Mouse (Mus musculus): ENCODE results near the gene Zbed4. TPM values are rescaled to one million over a fixed set of nuclear protein-coding genes. Genes with fewer than 3 reads are reported as not detected.
"Not testable (repeated sequence)": the region's sequence is repeated elsewhere in the genome, so short reads cannot be mapped to it uniquely, and the experiment has no call there.

Gene Zbed4
- polyA plus RNA-seq, 1 experiment from 2014 or later, result 3.6 TPM

- no peak for TF ChIP-seq EP300 (IDR thresholded peaks at IDR 0.05; ENCODE audit: low read depth)
- TF ChIP-seq CTCF (IDR thresholded peaks at IDR 0.05; ENCODE audit: low read depth), result no peak
- H3K4me2 ChIP-seq (ENCODE audit: low read depth, low read length), result no peak overlapping the region
- WGBS (ENCODE audit: insufficient replicate concordance), result 69% methylated on average over 4 of the region's 4 CpGs
Measured at GRCm38 (mm10) chr15:88792140-88792850, 40.8 kb downstream of the Zbed4 start.

DNA sequence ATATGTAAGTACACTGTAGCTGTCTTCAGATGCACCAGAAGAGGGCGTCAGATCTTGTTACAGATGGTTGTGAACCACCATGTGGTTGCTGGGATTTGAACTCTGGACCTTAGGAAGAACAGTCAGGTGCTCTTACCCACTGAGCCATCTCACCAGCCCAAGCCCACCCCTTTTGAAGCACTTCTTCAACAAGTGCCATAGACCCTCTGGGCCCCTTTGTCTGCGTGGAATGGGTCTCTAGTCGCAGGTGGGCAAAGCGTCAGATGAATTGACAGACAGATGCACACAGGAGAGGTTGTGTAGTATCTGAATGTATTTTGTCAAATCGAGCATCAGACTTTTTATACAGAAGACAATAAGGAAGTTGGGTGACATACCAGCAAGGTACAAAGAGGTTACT lies 43.3 kb downstream of the Zbed4 start:
- not testable (repeated sequence) for H3K27ac ChIP-seq (ENCODE audit: low read depth); DNase-seq; ATAC-seq; H3K9ac ChIP-seq (replicated peaks); H3K9me3 ChIP-seq (ENCODE audit: low read length); H3K4me3 ChIP-seq (ENCODE audit: low read depth, low read length); H3K4me1 ChIP-seq (ENCODE audit: insufficient read depth); H3K4me2 ChIP-seq (ENCODE audit: low read depth, low read length); H3K36me3 ChIP-seq (replicated peaks; ENCODE audit: insufficient read depth, low read length); H3K27me3 ChIP-seq (ENCODE audit: insufficient read depth, low read length)
- WGBS (ENCODE audit: insufficient replicate concordance), result 87% methylated on average over 4 of the region's 5 CpGs

More at GRCm38 (mm10) chr15:88792140-88792850, 40.8 kb downstream of the Zbed4 start:
- no peaks in the 10 kb centered on the region for H3K36me3 ChIP-seq (replicated peaks; ENCODE audit: insufficient read depth, low read length)
- H3K9me3 ChIP-seq (ENCODE audit: low read length), result no peaks in the 10 kb centered on the region
- no peak for ATAC-seq
- no peak overlapping the region for H3K4me3 ChIP-seq (ENCODE audit: low read depth, low read length)
- no peak overlapping the region for H3K9ac ChIP-seq (replicated peaks)
- H3K4me1 ChIP-seq (ENCODE audit: insufficient read depth), result 0 out of 2 replicates have a peak, but pooled peaks cover 2% of the 10 kb centered on the region
- H3K27me3 ChIP-seq (ENCODE audit: insufficient read depth, low read length), result no peaks in the 10 kb centered on the region
- no peak for DNase-seq
- H3K27ac ChIP-seq (ENCODE audit: low read depth), result no peak overlapping the region

DNA sequence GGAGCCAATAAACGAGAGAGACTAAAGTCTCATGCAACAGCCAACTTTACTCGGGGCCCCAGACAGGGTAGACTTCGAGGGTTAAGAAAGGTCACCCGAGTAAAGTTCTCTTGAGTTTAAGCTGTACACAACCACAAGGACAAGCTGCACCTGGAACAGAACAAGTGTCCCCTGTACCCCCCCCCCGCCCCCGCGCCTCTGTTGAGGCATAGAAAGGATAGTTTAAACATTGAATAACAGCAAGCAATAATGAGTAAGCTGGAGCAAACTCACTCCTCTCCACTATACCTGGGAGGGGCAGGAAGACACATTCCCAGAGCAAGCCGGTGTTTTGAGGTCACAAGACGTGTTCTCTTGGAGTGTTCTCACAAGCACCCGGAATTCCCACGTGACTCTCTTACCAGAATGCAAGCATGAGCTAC lies 48.5 kb downstream of the Zbed4 start:
- DNase-seq (no peak), ATAC-seq (no peak)
- WGBS (ENCODE audit: insufficient replicate concordance), result 63% methylated on average over 11 of the region's 11 CpGs

DNA sequence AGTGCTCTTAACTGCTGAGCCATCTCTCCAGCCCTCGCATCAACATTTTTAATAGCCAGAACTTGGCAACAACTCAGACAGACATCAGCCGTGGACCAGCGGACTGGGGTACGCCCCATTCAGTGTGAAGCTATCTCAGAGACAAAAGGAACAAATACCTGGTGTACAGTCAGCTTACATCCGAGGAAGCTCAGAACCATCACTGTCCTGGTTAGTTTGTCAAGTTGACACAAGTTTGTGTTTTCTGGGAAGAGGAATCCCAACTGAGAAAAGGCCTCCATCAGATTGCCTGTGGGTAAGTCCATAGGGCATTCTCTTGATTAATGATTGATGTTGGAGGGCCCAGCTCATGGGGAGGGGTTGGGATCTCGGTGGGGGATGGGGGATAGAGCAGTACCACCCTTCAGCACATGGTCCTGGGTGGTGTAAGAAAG lies 49.5 kb downstream of the Zbed4 start:
- no peak for TF ChIP-seq CTCF (IDR thresholded peaks at IDR 0.05; ENCODE audit: low read depth)
- no peak for TF ChIP-seq EP300 (IDR thresholded peaks at IDR 0.05; ENCODE audit: low read depth)
- Histone ChIP-seq H3K36me3 (replicated peaks; ENCODE audit: insufficient read depth, low read length) (peaks cover 13% of the 10 kb centered on the region), H3K27ac (ENCODE audit: low read depth) (peak overlapping the region; percentile 74), H3K4me3 (ENCODE audit: low read depth, low read length) (no peak overlapping the region), H3K27me3 (ENCODE audit: insufficient read depth, low read length) (no peaks in the 10 kb centered on the region), H3K9ac (replicated peaks) (no peak overlapping the region), H3K4me2 (ENCODE audit: low read depth, low read length) (peak overlapping the region; percentile 35; the same call in 1 of the 2 replicates), H3K9me3 (ENCODE audit: low read length) (no peaks in the 10 kb centered on the region), H3K4me1 (ENCODE audit: insufficient read depth) (no peaks in the 10 kb centered on the region)
- ATAC-seq (peak; percentile 90), DNase-seq (peak; percentile 48)
- 56% methylated on average over 6 of the region's 6 CpGs for WGBS (ENCODE audit: insufficient replicate concordance)

More for the DNA sequence above, 48.5 kb downstream of the Zbed4 start:
- Histone ChIP-seq H3K4me3 (ENCODE audit: low read depth, low read length) (no peak overlapping the region), H3K4me2 (ENCODE audit: low read depth, low read length) (peak overlapping the region; percentile 35), H3K9ac (replicated peaks) (no peak overlapping the region), H3K27ac (ENCODE audit: low read depth) (peak overlapping the region; percentile 74; the same call in 1 of the 2 replicates), H3K4me1 (ENCODE audit: insufficient read depth) (no peaks in the 10 kb centered on the region), H3K36me3 (replicated peaks; ENCODE audit: insufficient read depth, low read length) (peaks cover 5% of the 10 kb centered on the region; the same call in 1 of the 2 replicates), H3K27me3 (ENCODE audit: insufficient read depth, low read length) (no peaks in the 10 kb centered on the region), H3K9me3 (ENCODE audit: low read length) (no peaks in the 10 kb centered on the region)
- TF ChIP-seq EP300 (IDR thresholded peaks at IDR 0.05; ENCODE audit: low read depth) (no peak), CTCF (IDR thresholded peaks at IDR 0.05; ENCODE audit: low read depth) (no peak)

DNA sequence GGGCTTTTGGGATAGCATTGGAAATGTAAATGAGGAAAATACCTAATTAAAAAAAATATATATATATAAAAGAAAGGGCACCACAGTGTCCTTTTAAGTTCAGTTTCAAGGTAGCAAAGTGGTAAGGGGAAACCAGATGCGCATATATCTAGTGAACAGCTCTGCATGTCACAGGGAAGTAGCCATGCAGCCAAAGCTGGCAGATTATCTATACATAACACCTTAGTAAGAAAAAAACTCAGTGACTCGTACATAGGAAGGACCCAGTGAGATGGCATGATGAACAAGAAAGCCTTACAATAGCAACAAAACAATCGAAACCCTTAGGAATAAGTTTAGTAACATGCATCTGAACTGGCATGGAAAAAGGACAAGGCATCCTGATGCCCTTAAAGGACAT lies 50.4 kb downstream of the Zbed4 start:
- Histone ChIP-seq H3K9ac (replicated peaks) (no peak overlapping the region), H3K27me3 (ENCODE audit: insufficient read depth, low read length) (no peaks in the 10 kb centered on the region), H3K4me3 (ENCODE audit: low read depth, low read length) (no peak overlapping the region), H3K9me3 (ENCODE audit: low read length) (no peaks in the 10 kb centered on the region), H3K4me1 (ENCODE audit: insufficient read depth) (no peaks in the 10 kb centered on the region), H3K36me3 (replicated peaks; ENCODE audit: insufficient read depth, low read length) (peaks cover 18% of the 10 kb centered on the region), H3K27ac (ENCODE audit: low read depth) (no peak overlapping the region), H3K4me2 (ENCODE audit: low read depth, low read length) (no peak overlapping the region)
- 68% methylated on average over 3 of the region's 3 CpGs for WGBS (ENCODE audit: insufficient replicate concordance)
- ATAC-seq (no peak), DNase-seq (no peak)
- no peak for TF ChIP-seq CTCF (IDR thresholded peaks at IDR 0.05; ENCODE audit: low read depth)
- TF ChIP-seq EP300 (IDR thresholded peaks at IDR 0.05; ENCODE audit: low read depth), result no peak

DNA sequence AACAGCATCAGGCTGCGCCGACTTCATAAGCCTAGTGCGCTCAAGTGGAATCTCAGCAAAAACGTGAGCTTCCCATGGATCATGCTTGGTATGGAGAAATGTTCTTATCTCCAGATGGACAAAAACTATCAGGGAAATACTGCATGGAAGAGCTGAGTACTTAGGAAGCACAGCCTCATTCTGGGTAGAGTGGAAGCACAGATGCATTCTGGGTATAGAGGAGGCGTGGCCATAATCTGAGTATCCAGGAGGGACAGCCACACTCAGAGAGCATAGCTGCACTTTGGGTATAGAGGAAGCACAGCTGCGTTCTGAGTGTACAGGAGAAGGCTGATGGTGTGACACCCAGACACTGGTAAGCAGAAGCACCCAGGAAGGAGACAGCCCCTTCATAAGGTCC lies 50.9 kb downstream of the Zbed4 start:
- ATAC-seq, result no peak
- no peak overlapping the region for H3K9ac ChIP-seq (replicated peaks)
- peaks cover 18% of the 10 kb centered on the region for H3K36me3 ChIP-seq (replicated peaks; ENCODE audit: insufficient read depth, low read length)
- no peaks in the 10 kb centered on the region for H3K9me3 ChIP-seq (ENCODE audit: low read length)
- H3K4me1 ChIP-seq (ENCODE audit: insufficient read depth), result no peaks in the 10 kb centered on the region
- H3K4me3 ChIP-seq (ENCODE audit: low read depth, low read length), result no peak overlapping the region
- no peak for TF ChIP-seq EP300 (IDR thresholded peaks at IDR 0.05; ENCODE audit: low read depth)
- no peak for DNase-seq
- no peak overlapping the region for H3K27ac ChIP-seq (ENCODE audit: low read depth)
- WGBS (ENCODE audit: insufficient replicate concordance), result 77% methylated on average over 6 of the region's 6 CpGs
- H3K4me2 ChIP-seq (ENCODE audit: low read depth, low read length), result no peak overlapping the region
- H3K27me3 ChIP-seq (ENCODE audit: insufficient read depth, low read length), result no peaks in the 10 kb centered on the region
